Mouse (Mus musculus) bone marrow, adult 2 months (tissue): ENCODE data around the gene Srxn1. TPM values are rescaled to one million over a fixed set of nuclear protein-coding genes. Genes with fewer than 3 reads are reported as not detected.

ENCODE experiments used
- H3K27ac ChIP-seq: fragments of 200-500 bp; 2 replicates; pipeline ENCODE4 v1.5.1; 2012; ENCODE audit warnings: low read depth, mild to moderate bottlenecking, control low read depth, inconsistent platforms, low read length; ENCODE audit not compliant: control insufficient read depth, poor library complexity, insufficient read depth
- H3K4me1 ChIP-seq: fragments of 200-500 bp; 2 replicates; pipeline ENCODE4 v1.6.1; 2011; ENCODE audit warnings: low read length; ENCODE audit not compliant: control insufficient read depth, insufficient read depth
- H3K4me3 ChIP-seq: fragments of 200-500 bp; replicated peaks from 2 replicates; pipeline ENCODE3; 2011; ENCODE audit warnings: mild to moderate bottlenecking, low read depth, low read length, control low read depth; ENCODE audit not compliant: control insufficient read depth
- CTCF ChIP-seq: fragments of 200-500 bp; IDR thresholded peaks from 2 replicates; pipeline ENCODE4 v1.5.1; 2011; ENCODE audit warnings: low read length, control low read depth; ENCODE audit not compliant: control insufficient read depth, insufficient read depth
- POLR2A ChIP-seq: fragments of 200-500 bp; IDR thresholded peaks from 2 replicates; pipeline ENCODE4 v1.6.1; 2011; ENCODE audit warnings: low read depth, mild to moderate bottlenecking, control low read depth, low read length, borderline replicate concordance; ENCODE audit not compliant: control insufficient read depth
- WGBS: fragments of 180-500 bp; shearing (Covaris S2); methylation state at CpG from one replicate; pipeline ENCODE4 v1.1.7; 2018; 5-methylcytosine and 5-hydroxymethylcytosine counted together
- polyA plus RNA-seq: library from polyadenylated mRNA; stranded (reverse); fragments of >200 nt; gene quantifications from 2 replicates; pipeline ENCODE4 v1.2.4, GENCODE M21; 2011; ENCODE audit warnings: low replicate concordance; ENCODE audit not compliant: missing spikeins, insufficient read depth, insufficient read length

Srxn1 gene
- polyA plus RNA-seq, 1 experiment = 11.6 TPM

GRCm38 (mm10) chr2:152086451-152086850, 18.9 kb upstream of the Srxn1 start:
- Histone ChIP-seq H3K4me1 (no peaks in the 10 kb centered on the region; the same call in 1 of the 2 replicates), H3K27ac (no peak overlapping the region), H3K4me3 (no peak overlapping the region)
- 71% methylated on average over 6 of the region's 6 CpGs for WGBS
- TF ChIP-seq CTCF (no peak), POLR2A (no peak)

GRCm38 (mm10) chr2:152087111-152087510, 18.2 kb upstream of the Srxn1 start:
- H3K27ac ChIP-seq = no peak overlapping the region
- no peaks in the 10 kb centered on the region for H3K4me1 ChIP-seq
- H3K4me3 ChIP-seq = no peak overlapping the region
- WGBS = 73% methylated on average over 5 of the region's 5 CpGs
- no peak for TF ChIP-seq POLR2A
- no peak for TF ChIP-seq CTCF

GRCm38 (mm10) chr2:152089078-152089477, 16.2 kb upstream of the Srxn1 start:
- TF ChIP-seq POLR2A = no peak
- TF ChIP-seq CTCF = peak; percentile 61
- no peak overlapping the region for H3K4me3 ChIP-seq
- H3K27ac ChIP-seq = no peak overlapping the region
- peaks cover 2% of the 10 kb centered on the region; the same call in 1 of the 2 replicates for H3K4me1 ChIP-seq
- 6% methylated on average over 4 of the region's 4 CpGs for WGBS

- H3K4me3 ChIP-seq = no peak overlapping the region
- peaks cover 2% of the 10 kb centered on the region; the same call in 1 of the 2 replicates for H3K4me1 ChIP-seq
- no peak for TF ChIP-seq POLR2A
- TF ChIP-seq CTCF = no peak
- WGBS = 77% methylated on average over 5 of the region's 5 CpGs
- no peak overlapping the region for H3K27ac ChIP-seq
Measured at GRCm38 (mm10) chr2:152089581-152089980, 15.7 kb upstream of the Srxn1 start.

- no peak for TF ChIP-seq CTCF
- TF ChIP-seq POLR2A = no peak
- H3K27ac ChIP-seq = no peak overlapping the region
- H3K4me3 ChIP-seq = no peak overlapping the region
- peaks cover 2% of the 10 kb centered on the region; the same call in 1 of the 2 replicates for H3K4me1 ChIP-seq
- WGBS = 78% methylated on average over 5 of the region's 5 CpGs
Measured at GRCm38 (mm10) chr2:152090486-152090885, 14.8 kb upstream of the Srxn1 start.

GRCm38 (mm10) chr2:152091342-152092056, 13.8 kb upstream of the Srxn1 start:
- no peak for TF ChIP-seq POLR2A
- TF ChIP-seq CTCF = no peak
- no peak overlapping the region for H3K27ac ChIP-seq
- WGBS = 31% methylated on average over 12 of the region's 12 CpGs

GRCm38 (mm10) chr2:152092927-152093326, 12.4 kb upstream of the Srxn1 start:
- H3K27ac ChIP-seq = no peak overlapping the region; the same call in 1 of the 2 replicates
- TF ChIP-seq POLR2A (no peak), CTCF (no peak)
- H3K4me3 ChIP-seq = no peak overlapping the region
- H3K4me1 ChIP-seq = peaks cover 2% of the 10 kb centered on the region; the same call in 1 of the 2 replicates
- whole genome bisulfite sequencing = 4% methylated on average over 45 of the region's 45 CpGs

More at GRCm38 (mm10) chr2:152091342-152092056, 13.8 kb upstream of the Srxn1 start:
- Histone ChIP-seq H3K4me3 (no peak overlapping the region), H3K4me1 (peaks cover 2% of the 10 kb centered on the region; the same call in 1 of the 2 replicates)

- H3K4me3 ChIP-seq = no peak overlapping the region
- 4% methylated on average over 54 of the region's 60 CpGs for WGBS
Measured at GRCm38 (mm10) chr2:152093356-152093792, 11.9 kb upstream of the Srxn1 start.

More at GRCm38 (mm10) chr2:152093356-152093792, 11.9 kb upstream of the Srxn1 start:
- TF ChIP-seq CTCF (no peak), POLR2A (no peak)
- H3K4me1 ChIP-seq = peaks cover 2% of the 10 kb centered on the region; the same call in 1 of the 2 replicates
- H3K27ac ChIP-seq = no peak overlapping the region
